Mouse (Mus musculus) bone marrow, adult 2 months (tissue): ENCODE results near the gene Astn1.

Source experiments
- CTCF ChIP-seq: fragments of 200-500 bp; IDR thresholded peaks from 2 replicates; pipeline ENCODE4 v1.5.1; 2011; ENCODE audit warnings: low read length, control low read depth; ENCODE audit not compliant: control insufficient read depth, insufficient read depth
- POLR2A ChIP-seq: fragments of 200-500 bp; IDR thresholded peaks from 2 replicates; pipeline ENCODE4 v1.6.1; 2011; ENCODE audit warnings: low read depth, mild to moderate bottlenecking, control low read depth, low read length, borderline replicate concordance; ENCODE audit not compliant: control insufficient read depth

- TF ChIP-seq CTCF (no peak), POLR2A (no peak)
These were observed 325.7 kb downstream of the Astn1 start for GRCm38 (mm10) chr1:158687726-158688125.
